Mouse (Mus musculus) neural tube, embryonic 12.5 days (tissue): ENCODE measurements at regions not wholly inside any gene's neighbourhood (a gene's known extent, or its start where the extent isn't known, plus 50 kb on each side); places are given as distances from the start of the nearest gene placed in this dataset.

Source experiments
- ATAC-seq: fragments of 200-750 bp; cut with Nextera tagmentation; 2 replicates; pipeline ENCODE4 v1.8.0; 2017; ENCODE audit warnings: low read depth, mild to moderate bottlenecking, moderate TSS enrichment, moderate library complexity; ENCODE audit not compliant: low FRiP score
- H3K27ac ChIP-seq: fragments of 300-500 bp; sonication (generic); 2 replicates; pipeline ENCODE4 v1.5.1; 2016
- H3K27me3 ChIP-seq: fragments of 300-500 bp; sonication (generic); replicated peaks from 2 replicates; pipeline ENCODE4 v1.6.1; 2016; ENCODE audit warnings: mild to moderate bottlenecking
- H3K36me3 ChIP-seq: fragments of 300-500 bp; sonication (generic); 2 replicates; pipeline ENCODE4 v1.6.1; 2016; ENCODE audit warnings: mild to moderate bottlenecking
- H3K4me1 ChIP-seq: fragments of 300-500 bp; sonication (generic); 2 replicates; pipeline ENCODE4 v1.6.1; 2016
- H3K4me2 ChIP-seq: fragments of 300-500 bp; sonication (generic); replicated peaks from 2 replicates; pipeline ENCODE4 v1.6.1; 2016; ENCODE audit warnings: mild to moderate bottlenecking
- H3K4me3 ChIP-seq: fragments of 300-500 bp; sonication (generic); 2 replicates; pipeline ENCODE4 v1.5.1; 2016
- H3K9ac ChIP-seq: fragments of 300-500 bp; sonication (generic); 2 replicates; pipeline ENCODE4 v1.6.1; 2016; ENCODE audit warnings: mild to moderate bottlenecking
- H3K9me3 ChIP-seq: fragments of 300-500 bp; sonication (generic); 2 replicates; pipeline ENCODE4 v1.6.1; 2016; ENCODE audit warnings: mild to moderate bottlenecking
- WGBS: fragments of 180-500 bp; shearing (Covaris S2); methylation state at CpG from one replicate; pipeline ENCODE4 v1.1.7; 2016; 5-methylcytosine and 5-hydroxymethylcytosine counted together

DNA sequence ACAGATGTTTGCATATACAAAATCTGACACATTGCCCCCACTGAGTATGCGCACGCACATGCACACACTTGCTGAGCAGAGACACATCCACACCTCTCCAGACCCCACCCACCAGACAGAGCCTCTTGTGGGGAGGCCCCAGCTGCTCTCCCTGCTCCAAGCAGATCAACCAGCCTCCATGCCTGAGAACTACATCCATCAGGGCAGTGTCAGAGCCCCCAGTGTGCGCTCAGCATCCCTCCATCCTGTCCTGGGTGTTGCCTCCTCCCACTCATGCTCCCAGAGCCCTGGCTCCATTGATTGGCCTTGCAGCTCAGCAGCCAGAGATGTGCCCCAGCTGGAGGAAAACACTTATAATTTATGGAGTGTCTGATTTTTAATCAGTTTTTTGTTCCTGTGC lies 124.1 kb upstream of the Rpl38 start:
- no peak overlapping the region for H3K27ac ChIP-seq
- H3K4me1 ChIP-seq: peaks cover 14% of the 10 kb centered on the region; the same call in 1 of the 2 replicates
- 0 out of 2 replicates have a peak, but pooled peaks cover 8% of the 10 kb centered on the region for H3K9me3 ChIP-seq
- no peak overlapping the region for H3K9ac ChIP-seq
- H3K36me3 ChIP-seq: no peaks in the 10 kb centered on the region
- no peak overlapping the region for H3K4me3 ChIP-seq
- H3K27me3 ChIP-seq: no peaks in the 10 kb centered on the region
- peak; percentile 61; the same call in 1 of the 2 replicates for ATAC-seq
- no peak overlapping the region for H3K4me2 ChIP-seq
- WGBS: 46% methylated on average over 3 of the region's 3 CpGs

DNA sequence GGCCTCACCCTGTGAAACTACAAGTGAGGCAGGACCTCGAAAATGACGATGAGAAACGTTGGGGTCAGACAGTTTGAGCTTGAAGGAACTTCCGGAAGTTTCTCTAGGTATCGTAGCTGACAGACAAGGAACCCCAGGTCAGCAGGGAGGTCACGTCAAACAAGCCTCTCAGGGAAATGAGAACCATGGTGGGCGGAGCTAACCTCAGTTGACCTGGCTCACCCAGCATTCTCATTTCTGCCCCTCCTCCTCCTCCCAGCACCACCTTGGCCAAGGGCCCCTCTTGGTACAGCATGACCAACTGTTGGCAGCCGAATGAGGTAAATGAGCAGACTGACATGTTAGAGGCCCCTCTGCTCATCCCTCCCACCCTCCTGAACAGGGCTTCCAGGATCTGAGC lies 126.2 kb upstream of the Rpl38 start:
- Histone ChIP-seq H3K4me1 (peaks cover 24% of the 10 kb centered on the region; the same call in 1 of the 2 replicates), H3K9me3 (0 out of 2 replicates have a peak, but pooled peaks cover 8% of the 10 kb centered on the region), H3K27me3 (no peaks in the 10 kb centered on the region), H3K4me3 (no peak overlapping the region), H3K36me3 (no peaks in the 10 kb centered on the region), H3K9ac (no peak overlapping the region), H3K27ac (no peak overlapping the region), H3K4me2 (no peak overlapping the region; the same call in 1 of the 2 replicates)
- WGBS: 76% methylated on average over 8 of the region's 8 CpGs
- no peak for ATAC-seq

DNA sequence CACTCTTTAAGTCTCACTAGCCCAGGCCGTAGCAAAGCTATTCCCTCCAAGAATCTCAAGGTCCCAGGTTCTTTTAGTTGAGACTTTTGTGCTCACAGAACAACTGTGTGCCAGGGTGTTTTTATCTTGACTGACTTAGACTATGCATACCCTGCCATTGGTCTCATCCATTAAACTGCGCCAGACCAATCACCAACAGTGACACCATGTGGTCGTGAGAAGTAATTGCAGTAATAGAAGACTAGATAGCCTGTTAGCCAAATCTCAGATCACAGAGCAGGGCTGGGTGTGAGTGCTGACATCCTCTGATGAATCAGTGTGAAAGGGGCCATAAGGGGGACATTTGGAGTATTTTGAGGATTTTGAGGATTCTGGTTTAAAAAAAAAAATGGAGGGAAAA lies 127.8 kb upstream of the Rpl38 start:
- Histone ChIP-seq H3K27ac (no peak overlapping the region), H3K4me1 (peaks cover 33% of the 10 kb centered on the region), H3K9me3 (0 out of 2 replicates have a peak, but pooled peaks cover 8% of the 10 kb centered on the region), H3K9ac (no peak overlapping the region), H3K27me3 (no peaks in the 10 kb centered on the region), H3K4me2 (no peak overlapping the region), H3K4me3 (no peak overlapping the region), H3K36me3 (no peaks in the 10 kb centered on the region)
- no peak for ATAC-seq
- WGBS: 76% methylated on average over 3 of the region's 3 CpGs

DNA sequence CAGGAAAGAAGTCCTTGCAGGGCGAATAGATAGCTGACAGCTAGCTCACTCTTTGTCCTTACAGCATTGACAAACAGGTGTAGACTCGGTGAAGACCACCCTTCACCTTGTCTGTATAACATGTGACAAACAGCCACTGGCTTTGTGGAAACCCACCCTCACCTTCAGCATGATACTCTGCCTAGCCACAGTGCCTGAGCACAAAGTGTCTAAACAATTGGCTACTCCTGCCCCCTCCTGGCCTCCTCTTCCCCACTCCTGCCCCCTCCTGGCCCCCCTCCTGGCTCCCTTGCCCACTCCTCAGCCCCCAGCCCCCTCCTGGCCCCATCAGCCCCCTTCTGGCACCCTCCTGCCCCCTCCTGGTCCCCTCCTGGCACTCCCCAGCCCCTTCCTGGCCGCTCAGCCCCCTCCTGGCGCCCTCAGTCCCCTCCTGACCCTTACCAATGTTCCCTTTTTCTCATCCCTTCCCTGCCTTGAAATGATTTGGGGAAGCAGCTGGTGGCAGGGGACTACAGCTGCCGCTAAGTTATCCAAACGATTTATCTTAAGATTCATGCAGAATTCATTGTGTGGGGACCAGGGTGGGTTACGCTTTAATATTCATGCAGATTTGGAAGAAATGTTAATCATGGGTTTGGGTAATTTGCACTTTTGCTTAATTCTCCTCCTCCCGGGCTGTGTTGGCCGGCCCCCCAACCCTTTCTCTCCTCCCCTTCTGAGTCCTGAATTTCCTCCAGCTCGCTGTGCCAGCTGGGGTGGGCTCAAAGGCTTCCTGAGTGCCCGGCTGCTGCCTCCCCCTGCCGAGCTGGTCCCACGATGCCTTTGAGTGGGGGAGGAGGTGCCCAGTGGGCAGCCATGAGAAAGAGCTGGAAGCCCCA lies 131.5 kb upstream of the Rpl38 start:
- Histone ChIP-seq H3K36me3 (no peaks in the 10 kb centered on the region), H3K4me3 (no peak overlapping the region), H3K4me2 (peak overlapping the region; percentile 18; the same call in 1 of the 2 replicates), H3K9ac (no peak overlapping the region), H3K4me1 (peaks cover 19% of the 10 kb centered on the region), H3K9me3 (0 out of 2 replicates have a peak, but pooled peaks cover 8% of the 10 kb centered on the region), H3K27me3 (no peaks in the 10 kb centered on the region), H3K27ac (no peak overlapping the region)
- 20% methylated on average over 13 of the region's 13 CpGs for WGBS
- ATAC-seq: peak; percentile 64

DNA sequence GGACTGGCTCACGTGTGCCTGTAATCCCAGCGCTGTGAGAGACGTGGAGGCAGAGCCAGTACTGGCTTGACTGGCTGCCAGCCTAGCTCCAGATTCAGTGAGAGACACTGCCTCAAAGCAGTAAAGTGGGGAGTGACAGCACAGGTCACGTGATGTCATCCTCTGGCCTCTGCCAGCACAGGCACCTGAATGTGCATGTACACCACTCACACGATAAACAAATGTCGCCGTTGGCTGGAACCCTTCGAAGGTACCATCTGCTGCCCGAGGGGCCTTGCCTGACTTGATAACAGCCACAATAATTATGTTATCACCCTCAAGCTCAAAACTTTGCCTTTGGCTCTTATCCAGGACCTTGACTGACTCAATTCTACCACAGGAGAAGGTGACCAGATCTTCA lies 132.4 kb upstream of the Rpl38 start:
- Histone ChIP-seq H3K9me3 (0 out of 2 replicates have a peak, but pooled peaks cover 6% of the 10 kb centered on the region), H3K27ac (no peak overlapping the region)
- 92% methylated on average over 9 of the region's 9 CpGs for WGBS

DNA sequence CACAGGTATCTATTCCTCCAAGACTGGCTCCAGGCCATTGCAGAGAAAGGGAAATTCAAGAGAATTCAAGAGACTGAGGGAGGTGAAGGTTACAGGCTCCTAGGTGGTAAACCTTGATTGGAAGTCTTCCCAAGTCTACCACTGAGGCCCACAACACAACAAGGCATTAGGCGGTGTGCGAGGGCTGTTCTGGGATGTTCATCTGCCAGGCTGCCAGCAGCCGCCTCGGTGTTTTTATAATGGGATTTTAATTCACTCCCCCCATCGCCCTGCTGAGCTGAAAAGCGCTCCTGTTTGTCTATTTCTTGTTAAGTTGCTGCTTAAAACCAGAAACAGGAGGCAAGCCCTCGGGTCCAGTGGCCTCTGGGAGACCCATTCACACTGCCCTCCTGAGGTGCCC lies 133.9 kb upstream of the Rpl38 start:
- Histone ChIP-seq H3K4me1 (peaks cover 19% of the 10 kb centered on the region), H3K4me2 (no peak overlapping the region), H3K9ac (no peak overlapping the region), H3K27ac (no peak overlapping the region), H3K4me3 (no peak overlapping the region), H3K36me3 (no peaks in the 10 kb centered on the region), H3K27me3 (no peaks in the 10 kb centered on the region), H3K9me3 (no peaks in the 10 kb centered on the region)
- WGBS: 72% methylated on average over 7 of the region's 7 CpGs
- ATAC-seq: no peak

More for the DNA sequence above, 132.4 kb upstream of the Rpl38 start:
- H3K4me2 ChIP-seq: no peak overlapping the region
- peaks cover 19% of the 10 kb centered on the region for H3K4me1 ChIP-seq
- H3K27me3 ChIP-seq: no peaks in the 10 kb centered on the region
- no peak overlapping the region for H3K4me3 ChIP-seq
- no peak overlapping the region for H3K9ac ChIP-seq
- H3K36me3 ChIP-seq: no peaks in the 10 kb centered on the region
- ATAC-seq: no peak

DNA sequence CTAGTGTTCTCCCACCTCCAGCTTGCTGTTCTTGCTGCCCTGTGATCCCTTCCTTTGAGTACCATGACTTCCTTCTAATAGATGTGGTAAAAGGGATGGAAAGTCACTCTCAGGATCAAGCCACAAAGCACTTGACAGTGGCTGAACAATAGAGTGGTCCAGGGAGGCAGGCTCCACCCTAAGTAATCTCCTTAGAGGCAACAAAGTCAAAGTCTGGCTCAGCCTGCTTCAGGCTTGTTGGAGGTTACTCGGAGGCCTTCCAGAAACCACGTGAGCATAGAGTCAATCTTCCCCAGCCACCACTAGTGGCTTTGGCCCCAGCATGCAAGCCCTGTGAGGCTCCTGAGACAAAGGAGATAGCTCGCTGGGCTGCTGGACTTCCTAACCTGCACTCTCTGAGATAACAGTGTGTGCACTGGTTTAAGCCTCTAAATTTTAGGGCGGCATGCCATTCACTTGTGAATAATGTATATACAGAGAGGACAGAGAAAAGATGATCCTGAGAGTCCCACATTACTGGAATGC lies 137.0 kb upstream of the Rpl38 start:
- WGBS: 64% methylated on average over 4 of the region's 4 CpGs

DNA sequence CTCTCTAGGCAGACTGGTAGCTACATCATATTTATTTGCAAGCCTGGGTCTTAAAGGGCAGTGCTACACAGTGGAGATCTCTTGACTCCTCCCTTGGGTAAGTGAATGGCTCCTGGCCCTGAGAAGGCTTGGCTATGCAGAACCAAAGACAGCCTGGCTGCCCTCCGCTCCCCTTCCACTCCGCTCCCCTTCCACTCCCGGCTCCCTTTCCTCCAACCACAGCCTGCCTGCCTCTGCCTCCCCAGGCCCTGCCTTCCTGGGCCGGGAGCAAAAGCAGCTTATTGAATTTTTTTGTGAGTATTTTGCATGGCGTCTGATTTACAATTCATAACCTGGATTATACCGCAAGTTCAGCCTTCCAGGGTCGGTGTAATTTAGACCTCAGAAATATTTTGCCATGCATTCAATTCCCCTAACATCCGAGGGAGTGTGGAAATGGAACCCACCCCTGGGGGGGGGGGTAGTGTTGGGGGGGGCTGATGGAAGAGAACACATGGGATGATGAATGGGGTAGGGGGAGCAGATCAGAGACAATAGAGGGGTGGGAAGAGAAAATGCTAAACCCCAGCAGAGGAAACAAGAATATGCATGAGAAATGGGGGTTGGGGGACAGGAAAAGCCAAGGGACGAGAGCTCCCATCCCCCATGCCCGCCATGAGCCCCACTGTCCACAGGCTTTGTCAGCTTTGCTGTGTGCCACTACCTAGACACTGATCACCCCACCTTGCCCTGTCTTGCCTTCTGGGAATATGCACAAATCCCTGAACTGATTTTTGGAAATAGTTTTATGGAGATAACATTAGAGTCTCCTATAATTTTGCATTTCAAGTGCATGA lies 139.2 kb upstream of the Rpl38 start:
- Histone ChIP-seq H3K4me2 (no peak overlapping the region), H3K4me1 (no peaks in the 10 kb centered on the region), H3K4me3 (no peak overlapping the region), H3K27me3 (no peaks in the 10 kb centered on the region), H3K36me3 (no peaks in the 10 kb centered on the region), H3K27ac (no peak overlapping the region), H3K9ac (no peak overlapping the region), H3K9me3 (no peaks in the 10 kb centered on the region)
- 44% methylated on average over 10 of the region's 10 CpGs for WGBS
- no peak for ATAC-seq

More for the DNA sequence above, 137.0 kb upstream of the Rpl38 start:
- H3K9me3 ChIP-seq: no peaks in the 10 kb centered on the region
- no peak overlapping the region for H3K27ac ChIP-seq
- peaks cover under 1% of the 10 kb centered on the region; the same call in 1 of the 2 replicates for H3K4me1 ChIP-seq
- no peak overlapping the region for H3K4me3 ChIP-seq
- H3K9ac ChIP-seq: no peak overlapping the region
- H3K4me2 ChIP-seq: no peak overlapping the region
- H3K36me3 ChIP-seq: no peaks in the 10 kb centered on the region
- no peaks in the 10 kb centered on the region for H3K27me3 ChIP-seq
- ATAC-seq: no peak

DNA sequence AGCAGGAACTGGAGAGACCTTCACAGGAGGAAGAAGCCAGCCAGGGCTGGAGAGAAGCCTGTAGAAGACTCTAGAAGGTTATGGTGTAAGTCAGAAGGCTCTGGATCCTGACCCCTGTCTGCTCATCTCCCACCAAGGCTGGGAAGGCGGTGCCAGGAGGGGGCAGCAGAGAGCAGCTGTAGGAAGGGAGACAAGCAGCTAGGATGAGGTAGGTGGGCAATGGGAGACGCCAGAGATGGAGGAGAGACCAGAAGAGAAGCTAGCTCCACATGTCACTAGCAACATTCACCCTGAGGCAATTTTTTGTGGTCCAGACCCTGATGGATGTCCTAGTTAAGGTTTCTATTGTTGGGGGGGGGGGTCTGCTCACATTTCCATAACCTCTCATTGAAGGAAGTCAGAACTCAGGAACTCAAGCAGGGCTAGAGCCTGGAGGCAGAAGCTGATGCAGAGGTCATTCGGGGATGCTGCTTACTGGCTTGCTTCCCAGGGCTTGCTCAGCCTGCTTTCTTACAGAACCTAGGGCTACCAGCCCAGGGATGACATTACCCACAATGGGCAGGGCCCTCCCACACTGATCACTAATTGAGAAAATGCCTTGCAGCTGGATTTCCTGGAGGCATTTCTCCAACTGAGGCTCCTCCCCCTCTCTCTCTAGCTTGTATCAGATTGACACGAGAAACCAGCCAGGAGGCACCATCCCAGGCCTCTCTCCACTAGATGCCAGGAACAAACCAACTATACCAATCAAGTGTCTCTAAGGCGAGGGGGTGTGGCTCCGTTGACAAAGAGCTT lies 144.7 kb upstream of the Rpl38 start:
- H3K9me3 ChIP-seq: no peaks in the 10 kb centered on the region
- WGBS: 57% methylated on average over 6 of the region's 6 CpGs
- ATAC-seq: no peak
- H3K9ac ChIP-seq: no peak overlapping the region
- no peaks in the 10 kb centered on the region for H3K36me3 ChIP-seq
- H3K4me1 ChIP-seq: no peaks in the 10 kb centered on the region
- H3K4me3 ChIP-seq: no peak overlapping the region
- H3K27me3 ChIP-seq: no peaks in the 10 kb centered on the region
- H3K4me2 ChIP-seq: no peak overlapping the region
- no peak overlapping the region for H3K27ac ChIP-seq

DNA sequence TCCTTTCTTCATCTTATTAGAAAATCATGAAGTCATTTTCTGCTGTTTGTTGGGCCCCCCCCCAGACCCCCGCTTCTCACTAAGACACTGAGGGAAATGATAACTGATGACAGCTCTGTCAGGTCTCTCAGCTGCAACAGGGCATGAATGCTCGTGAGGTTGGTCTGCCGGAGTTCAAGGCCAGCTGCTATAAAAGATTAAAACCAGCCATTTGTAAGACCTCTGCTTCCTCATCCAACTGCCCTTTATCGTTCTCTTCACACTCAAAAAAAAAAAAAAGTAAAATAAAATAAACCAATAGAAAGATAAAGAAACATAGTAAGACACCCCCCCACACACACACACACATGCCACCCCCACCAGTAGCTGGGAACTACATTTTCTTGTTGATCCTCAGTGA lies 153.0 kb upstream of the Rpl38 start:
- Histone ChIP-seq H3K9ac (no peak overlapping the region), H3K36me3 (no peaks in the 10 kb centered on the region), H3K4me1 (peaks cover 18% of the 10 kb centered on the region; the same call in 1 of the 2 replicates), H3K4me2 (no peak overlapping the region), H3K27ac (no peak overlapping the region), H3K9me3 (no peaks in the 10 kb centered on the region), H3K4me3 (no peak overlapping the region), H3K27me3 (no peaks in the 10 kb centered on the region)
- no peak for ATAC-seq
- WGBS: 70% methylated on average over 4 of the region's 4 CpGs

DNA sequence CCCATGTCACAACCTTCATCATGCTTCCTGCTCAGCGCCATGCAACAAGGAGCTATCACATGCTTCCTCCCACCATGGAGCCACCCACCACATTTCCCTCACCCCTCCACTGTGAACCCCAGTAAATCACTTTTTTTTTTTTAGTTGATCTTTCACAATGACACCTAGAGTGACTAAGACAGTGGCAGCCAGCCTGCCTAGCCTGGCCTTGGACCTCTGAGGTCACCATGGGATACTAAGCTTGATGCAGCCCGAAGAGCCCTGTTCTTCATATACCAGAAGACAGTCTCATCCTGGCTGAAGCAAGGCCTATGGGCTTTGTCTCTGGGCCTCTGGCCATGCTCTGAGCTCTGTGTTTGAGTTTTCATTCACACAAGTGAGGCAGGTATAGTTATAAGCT lies 154.2 kb upstream of the Rpl38 start:
- Histone ChIP-seq H3K27me3 (no peaks in the 10 kb centered on the region), H3K36me3 (no peaks in the 10 kb centered on the region), H3K4me2 (no peak overlapping the region), H3K4me3 (no peak overlapping the region), H3K4me1 (peaks cover 18% of the 10 kb centered on the region; the same call in 1 of the 2 replicates), H3K9ac (no peak overlapping the region), H3K9me3 (no peaks in the 10 kb centered on the region), H3K27ac (no peak overlapping the region)
- no peak for ATAC-seq
- WGBS: 90% methylated on average over 2 of the region's 2 CpGs
